Mouse (Mus musculus) forebrain, embryonic 10.5 days (tissue): ENCODE measurements around the gene Jade2. TPM values are rescaled to one million over a fixed set of nuclear protein-coding genes. Genes with fewer than 3 reads are reported as not detected.
A peak's percentile ranks its signal among the peaks of the same experiment; 100 is the strongest.

Experiments
- DNase-seq: peaks from one replicate; pipeline ENCODE4 v3.0.0-alpha.2; 2017; ENCODE audit warnings: low spot score; ENCODE audit errors: extremely low spot score
- H3K27ac ChIP-seq: fragments of 300-500 bp; sonication (generic); 2 replicates; pipeline ENCODE4 v1.5.1; 2016; ENCODE audit warnings: mild to moderate bottlenecking
- H3K27me3 ChIP-seq: fragments of 300-500 bp; sonication (generic); 2 replicates; pipeline ENCODE4 v1.6.1; 2016; ENCODE audit warnings: mild to moderate bottlenecking; ENCODE audit not compliant: poor library complexity, severe bottlenecking
- H3K36me3 ChIP-seq: fragments of 300-500 bp; sonication (generic); replicated peaks from 2 replicates; pipeline ENCODE4 v1.6.1; 2016; ENCODE audit warnings: mild to moderate bottlenecking, moderate library complexity
- H3K4me1 ChIP-seq: fragments of 300-500 bp; sonication (generic); 2 replicates; pipeline ENCODE4 v1.6.1; 2016
- H3K4me3 ChIP-seq: fragments of 300-500 bp; sonication (generic); 2 replicates; pipeline ENCODE4 v1.5.1; 2016; ENCODE audit warnings: mild to moderate bottlenecking, moderate library complexity
- H3K9me3 ChIP-seq: fragments of 300-500 bp; sonication (generic); 2 replicates; pipeline ENCODE4 v1.6.1; 2016; ENCODE audit warnings: mild to moderate bottlenecking, moderate library complexity
- WGBS: fragments of 180-500 bp; shearing (Covaris S2); methylation state at CpG from one replicate; pipeline ENCODE4 v1.1.7; 2016; 5-methylcytosine and 5-hydroxymethylcytosine counted together
- polyA plus RNA-seq: library from polyadenylated mRNA; unstranded; fragments of >200 nt; fragmentation: Nextera tagmentation; extraction: Ambion mirVana; gene quantifications from 2 replicates; pipeline ENCODE4 v1.2.1, GENCODE M21; 2016

Gene Jade2
- 0.57 and 0.64 TPM in 2 replicates for polyA plus RNA-seq

GRCm38 (mm10) chr11:51857081-51857671, at the start of gene Jade2:
Jade2 (minus strand) TSS chr11:51857653.
- peaks cover 62% of the 10 kb centered on the region for H3K27me3 ChIP-seq

DNA sequence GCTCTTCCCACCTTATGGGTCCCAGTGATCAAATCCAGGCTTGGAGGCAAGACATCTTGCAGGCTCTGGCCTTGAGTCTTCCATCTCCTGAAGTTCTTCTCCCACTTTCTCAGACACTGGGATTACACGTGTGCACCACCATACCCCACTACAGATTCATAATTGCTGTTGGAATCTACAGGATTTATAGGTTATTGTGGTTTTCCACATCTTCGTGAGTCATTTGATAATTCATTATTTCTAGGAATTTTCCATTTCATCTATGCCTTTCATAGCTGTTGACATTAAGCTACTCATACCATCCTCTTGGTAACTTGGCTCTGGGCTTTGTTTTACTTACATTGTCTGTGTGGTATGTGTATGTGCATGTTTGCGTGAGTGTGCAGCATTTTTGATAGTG, 46.8 kb upstream of the Jade2 start:
- WGBS: 90% methylated on average over 3 of the region's 3 CpGs

More at GRCm38 (mm10) chr11:51857081-51857671, at the start of gene Jade2:
- H3K9me3 ChIP-seq: no peaks in the 10 kb centered on the region
- WGBS: under 1% methylated on average over 46 of the region's 47 CpGs
- peaks cover 58% of the 10 kb centered on the region for H3K4me1 ChIP-seq
- H3K4me3 ChIP-seq: peak within 1 kb of the TSS; percentile 72
- peak within 1 kb of the TSS; percentile 84 for H3K27ac ChIP-seq
- H3K36me3 ChIP-seq: no peaks in the 10 kb centered on the region
- peak; percentile 60 for DNase-seq

GRCm38 (mm10) chr11:51899691-51900090, 42.2 kb upstream of the Jade2 start:
- Histone ChIP-seq H3K4me1 (peaks cover 4% of the 10 kb centered on the region; the same call in 1 of the 2 replicates), H3K4me3 (no peak overlapping the region), H3K36me3 (no peaks in the 10 kb centered on the region), H3K27me3 (0 out of 2 replicates have a peak, but pooled peaks cover 4% of the 10 kb centered on the region), H3K9me3 (no peaks in the 10 kb centered on the region), H3K27ac (no peak overlapping the region)
- no peak for DNase-seq
- 93% methylated on average over 10 of the region's 10 CpGs for WGBS

More for the DNA sequence above, 46.8 kb upstream of the Jade2 start:
- Histone ChIP-seq H3K4me1 (no peaks in the 10 kb centered on the region), H3K36me3 (no peaks in the 10 kb centered on the region), H3K27ac (no peak overlapping the region), H3K9me3 (no peaks in the 10 kb centered on the region), H3K4me3 (no peak overlapping the region), H3K27me3 (no peaks in the 10 kb centered on the region)
- DNase-seq: no peak

GRCm38 (mm10) chr11:51898326-51899080, 41.0 kb upstream of the Jade2 start:
- Histone ChIP-seq H3K9me3 (no peaks in the 10 kb centered on the region), H3K27ac (no peak overlapping the region), H3K4me1 (peaks cover 4% of the 10 kb centered on the region; the same call in 1 of the 2 replicates), H3K27me3 (0 out of 2 replicates have a peak, but pooled peaks cover 4% of the 10 kb centered on the region), H3K4me3 (no peak overlapping the region), H3K36me3 (no peaks in the 10 kb centered on the region)
- WGBS: 77% methylated on average over 21 of the region's 21 CpGs
- no peak for DNase-seq

- no peak overlapping the region for H3K27ac ChIP-seq
- 89% methylated on average over 11 of the region's 11 CpGs for WGBS
- H3K9me3 ChIP-seq: no peaks in the 10 kb centered on the region
- H3K4me3 ChIP-seq: no peak overlapping the region
- H3K36me3 ChIP-seq: no peaks in the 10 kb centered on the region
- H3K4me1 ChIP-seq: peaks cover 4% of the 10 kb centered on the region; the same call in 1 of the 2 replicates
- 0 out of 2 replicates have a peak, but pooled peaks cover 4% of the 10 kb centered on the region for H3K27me3 ChIP-seq
- DNase-seq: no peak
Observed at GRCm38 (mm10) chr11:51897311-51897710, 39.9 kb upstream of the Jade2 start.

- 59% methylated on average over 4 of the region's 4 CpGs for WGBS
- peaks cover 4% of the 10 kb centered on the region; the same call in 1 of the 2 replicates for H3K4me1 ChIP-seq
- no peak overlapping the region for H3K27ac ChIP-seq
- H3K27me3 ChIP-seq: 0 out of 2 replicates have a peak, but pooled peaks cover 4% of the 10 kb centered on the region
- no peak for DNase-seq
- H3K4me3 ChIP-seq: no peak overlapping the region
- H3K9me3 ChIP-seq: no peaks in the 10 kb centered on the region
- no peaks in the 10 kb centered on the region for H3K36me3 ChIP-seq
Observed at GRCm38 (mm10) chr11:51896012-51896411, 38.6 kb upstream of the Jade2 start.

GRCm38 (mm10) chr11:51885681-51886080, 28.2 kb upstream of the Jade2 start:
- Histone ChIP-seq H3K27me3 (no peaks in the 10 kb centered on the region), H3K4me3 (no peak overlapping the region), H3K9me3 (no peaks in the 10 kb centered on the region), H3K36me3 (no peaks in the 10 kb centered on the region), H3K27ac (no peak overlapping the region), H3K4me1 (no peaks in the 10 kb centered on the region)
- DNase-seq: no peak
- 84% methylated on average over 6 of the region's 6 CpGs for WGBS

DNA sequence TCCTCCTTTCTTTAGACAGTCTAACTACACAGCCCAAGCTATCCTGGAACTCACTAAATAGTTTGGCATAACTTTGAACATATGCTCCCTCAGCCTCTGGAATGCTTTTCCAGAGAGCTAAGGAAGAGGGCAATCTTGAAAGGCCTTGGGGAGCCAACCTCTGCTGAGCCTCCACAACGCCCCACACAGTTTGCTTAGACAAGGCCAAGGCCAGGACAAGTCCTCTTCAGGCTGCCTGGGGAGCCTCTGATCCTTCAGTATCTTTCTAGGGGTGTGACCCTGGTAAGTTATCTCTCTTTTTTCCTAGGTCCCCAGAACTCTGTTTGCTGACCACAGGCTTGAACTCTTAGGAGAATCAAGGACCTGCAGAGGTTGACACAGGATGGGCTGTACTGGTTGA, 26.6 kb upstream of the Jade2 start:
- Histone ChIP-seq H3K27ac (no peak overlapping the region), H3K4me1 (no peaks in the 10 kb centered on the region), H3K27me3 (no peaks in the 10 kb centered on the region), H3K4me3 (no peak overlapping the region), H3K9me3 (peaks cover 8% of the 10 kb centered on the region; the same call in 1 of the 2 replicates), H3K36me3 (no peaks in the 10 kb centered on the region)
- WGBS: 84% methylated on average over 1 of the region's 1 CpGs
- DNase-seq: no peak

- H3K4me3 ChIP-seq: no peak overlapping the region
- H3K27ac ChIP-seq: no peak overlapping the region
- no peaks in the 10 kb centered on the region for H3K36me3 ChIP-seq
- no peak for DNase-seq
- 72% methylated on average over 5 of the region's 5 CpGs for WGBS
- H3K27me3 ChIP-seq: no peaks in the 10 kb centered on the region
- H3K4me1 ChIP-seq: no peaks in the 10 kb centered on the region
- peaks cover 8% of the 10 kb centered on the region; the same call in 1 of the 2 replicates for H3K9me3 ChIP-seq
Observed at GRCm38 (mm10) chr11:51883670-51884069, 26.2 kb upstream of the Jade2 start.

DNA sequence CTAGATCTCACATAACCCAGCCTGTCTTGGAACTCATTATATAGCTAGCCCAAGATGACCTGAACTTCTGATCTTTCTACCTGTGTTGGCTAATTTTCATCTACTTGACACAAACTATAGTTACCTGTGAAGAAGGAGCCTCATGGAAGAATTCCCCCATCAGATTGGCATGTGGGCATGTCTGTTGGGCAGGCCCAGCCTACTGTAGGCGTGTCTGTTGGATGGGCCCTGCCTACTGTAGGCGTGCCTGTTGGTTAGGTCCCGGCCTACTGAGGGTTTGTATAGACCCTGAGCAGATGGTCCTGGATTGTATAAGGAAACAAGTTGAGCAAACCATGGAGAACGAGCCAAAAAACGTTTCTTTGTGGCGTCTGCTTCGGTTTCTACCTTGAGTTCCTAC, 24.3 kb upstream of the Jade2 start:
- H3K27ac ChIP-seq: no peak overlapping the region

DNA sequence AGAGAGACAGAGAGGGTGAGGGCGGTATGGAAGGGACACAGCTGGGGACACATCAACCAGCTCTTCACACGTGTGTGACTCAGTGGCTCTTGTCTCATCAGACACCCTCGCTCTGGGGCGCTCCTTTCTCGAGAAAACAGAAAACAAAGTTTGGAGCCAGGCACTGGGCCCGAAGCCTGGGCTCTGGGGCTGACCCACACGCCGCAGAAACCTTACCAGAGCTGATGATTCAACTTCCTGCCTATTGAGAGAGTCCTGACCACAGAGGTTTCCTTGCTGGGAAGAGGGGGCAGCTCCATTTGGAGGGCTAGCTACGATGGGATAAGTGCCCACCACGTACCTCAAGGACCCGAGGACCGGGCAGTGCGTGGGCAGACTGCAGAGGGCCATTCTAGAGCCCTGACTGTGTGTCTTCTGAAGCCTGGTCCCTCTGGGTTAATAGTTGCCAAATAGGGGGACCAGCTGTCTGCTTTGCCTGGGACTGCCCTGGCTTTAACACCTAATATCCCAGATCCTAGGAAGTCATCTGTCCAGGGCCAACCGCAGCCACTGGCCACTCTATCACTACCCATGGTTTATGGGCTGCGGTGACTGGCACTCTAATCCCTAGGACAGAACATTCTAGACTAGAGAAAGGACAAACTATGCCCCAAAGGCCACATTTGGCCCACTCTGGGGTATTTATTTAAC, 23.7 kb upstream of the Jade2 start:
- Histone ChIP-seq H3K27ac (no peak overlapping the region), H3K36me3 (no peaks in the 10 kb centered on the region), H3K9me3 (peaks cover 8% of the 10 kb centered on the region; the same call in 1 of the 2 replicates), H3K27me3 (no peaks in the 10 kb centered on the region), H3K4me1 (no peaks in the 10 kb centered on the region), H3K4me3 (no peak overlapping the region)
- 91% methylated on average over 15 of the region's 15 CpGs for WGBS
- no peak for DNase-seq

More for the DNA sequence above, 24.3 kb upstream of the Jade2 start:
- WGBS: 82% methylated on average over 7 of the region's 7 CpGs
- H3K4me1 ChIP-seq: no peaks in the 10 kb centered on the region
- no peaks in the 10 kb centered on the region for H3K27me3 ChIP-seq
- DNase-seq: no peak
- H3K36me3 ChIP-seq: no peaks in the 10 kb centered on the region
- no peak overlapping the region for H3K4me3 ChIP-seq
- peaks cover 8% of the 10 kb centered on the region; the same call in 1 of the 2 replicates for H3K9me3 ChIP-seq

DNA sequence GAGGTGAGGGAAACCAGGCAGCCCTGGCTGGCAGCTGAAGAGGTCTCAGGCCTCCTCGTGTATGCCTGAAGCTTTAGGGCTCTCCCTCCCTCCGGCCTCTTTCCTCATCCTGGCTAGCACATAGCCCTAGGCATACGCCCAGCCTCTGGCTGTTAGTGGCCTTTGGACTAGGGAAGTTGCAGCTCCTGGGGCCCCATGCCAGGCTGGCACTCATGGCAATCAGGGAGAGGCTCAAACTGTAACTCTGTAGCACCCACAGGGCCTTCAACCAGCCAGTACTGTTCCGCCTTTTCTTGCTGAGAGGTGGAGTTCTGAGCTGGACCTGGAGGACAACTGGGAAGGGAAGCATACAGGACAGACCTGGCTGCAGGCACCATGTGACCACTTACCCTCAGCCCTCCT, 19.5 kb upstream of the Jade2 start:
- no peak for DNase-seq
- no peaks in the 10 kb centered on the region for H3K36me3 ChIP-seq
- 81% methylated on average over 4 of the region's 4 CpGs for WGBS
- H3K9me3 ChIP-seq: peaks cover 8% of the 10 kb centered on the region; the same call in 1 of the 2 replicates
- H3K4me1 ChIP-seq: 0 out of 2 replicates have a peak, but pooled peaks cover 3% of the 10 kb centered on the region
- H3K27me3 ChIP-seq: no peaks in the 10 kb centered on the region
- no peak overlapping the region for H3K27ac ChIP-seq
- no peak overlapping the region for H3K4me3 ChIP-seq
